Mouse (Mus musculus) liver, embryonic 14.5 days (tissue): ENCODE measurements at regions not wholly inside any gene's neighbourhood (a gene's known extent, or its start where the extent isn't known, plus 50 kb on each side); places are given as distances from the start of the nearest gene placed in this dataset.

ENCODE experiments used
- ATAC-seq: fragments of 200-750 bp; cut with Nextera tagmentation; 2 replicates; pipeline ENCODE4 v1.8.0; 2017; ENCODE audit warnings: moderate number of reproducible peaks, mild to moderate bottlenecking, moderate library complexity; ENCODE audit not compliant: insufficient read depth
- DNase-seq, 3 experiments: peaks; one replicate each; pipeline ENCODE4 v3.0.0-alpha.2; 2012 to 2013; ENCODE audit warnings: low read depth in 3 of 3, low spot score in 3 of 3
- H3K27ac ChIP-seq: fragments of 300-500 bp; sonication (generic); 2 replicates; pipeline ENCODE4 v1.5.1; 2014; ENCODE audit warnings: moderate library complexity, mild to moderate bottlenecking, control low read depth, inconsistent platforms
- H3K27me3 ChIP-seq: fragments of 300-500 bp; sonication (generic); 2 replicates; pipeline ENCODE4 v1.6.1; 2014; ENCODE audit warnings: mild to moderate bottlenecking, low read length, moderate library complexity; ENCODE audit not compliant: control insufficient read depth, insufficient read depth
- H3K36me3 ChIP-seq: fragments of 300-500 bp; sonication (generic); replicated peaks from 2 replicates; pipeline ENCODE4 v1.6.1; 2014; ENCODE audit warnings: low read depth; ENCODE audit not compliant: control insufficient read depth, insufficient read depth
- H3K4me1 ChIP-seq, 2 experiments: fragments of 200-500 bp in 1 of 2; fragments of 300-500 bp in 1 of 2; sonication (generic) in 1 of 2; replicated peaks; 2 replicates each; pipeline ENCODE4 v1.6.1; 2012 to 2014; ENCODE audit warnings: antibody characterized with exemption in 1 of 2, inconsistent platforms in 1 of 2, low read length in 1 of 2; ENCODE audit not compliant: control insufficient read depth in 2 of 2, insufficient read depth in 2 of 2
- H3K4me2 ChIP-seq: fragments of 300-500 bp; sonication (generic); 2 replicates; pipeline ENCODE4 v1.6.1; 2014; ENCODE audit warnings: low read depth, mild to moderate bottlenecking, control low read depth, moderate library complexity
- H3K4me3 ChIP-seq, 2 experiments: fragments of 200-500 bp in 1 of 2; fragments of 300-500 bp in 1 of 2; sonication (generic) in 1 of 2; 2 replicates each; pipeline ENCODE4 v1.5.1; 2012 to 2014; ENCODE audit warnings: low read depth in 2 of 2, low read length in 2 of 2, mild to moderate bottlenecking in 2 of 2, control low read depth in 1 of 2, inconsistent platforms in 1 of 2, moderate library complexity in 1 of 2; ENCODE audit not compliant: insufficient read depth in 1 of 2
- H3K9ac ChIP-seq: fragments of 300-500 bp; sonication (generic); replicated peaks from 2 replicates; pipeline ENCODE4 v1.6.1; 2014; ENCODE audit warnings: mild to moderate bottlenecking, control low read depth, moderate library complexity
- H3K9me3 ChIP-seq: fragments of 300-500 bp; sonication (generic); 2 replicates; pipeline ENCODE4 v1.6.1; 2016; ENCODE audit warnings: low read length, mixed read lengths; ENCODE audit not compliant: control insufficient read depth
- CTCF ChIP-seq: IDR thresholded peaks from 2 replicates; pipeline ENCODE4 v1.5.1; 2016; ENCODE audit warnings: antibody characterized with exemption, low read depth, control low read depth
- EP300 ChIP-seq: IDR thresholded peaks from 2 replicates; pipeline ENCODE4 v1.6.1; 2016; ENCODE audit warnings: antibody characterized with exemption, low read depth
- WGBS: fragments of 180-500 bp; shearing (Covaris S2); extraction: QIAGEN DNeasy Blood & Tissue Kit; methylation state at CpG from one replicate; pipeline ENCODE4 v1.1.7; 2014; ENCODE audit not compliant: insufficient replicate concordance; 5-methylcytosine and 5-hydroxymethylcytosine counted together

DNA sequence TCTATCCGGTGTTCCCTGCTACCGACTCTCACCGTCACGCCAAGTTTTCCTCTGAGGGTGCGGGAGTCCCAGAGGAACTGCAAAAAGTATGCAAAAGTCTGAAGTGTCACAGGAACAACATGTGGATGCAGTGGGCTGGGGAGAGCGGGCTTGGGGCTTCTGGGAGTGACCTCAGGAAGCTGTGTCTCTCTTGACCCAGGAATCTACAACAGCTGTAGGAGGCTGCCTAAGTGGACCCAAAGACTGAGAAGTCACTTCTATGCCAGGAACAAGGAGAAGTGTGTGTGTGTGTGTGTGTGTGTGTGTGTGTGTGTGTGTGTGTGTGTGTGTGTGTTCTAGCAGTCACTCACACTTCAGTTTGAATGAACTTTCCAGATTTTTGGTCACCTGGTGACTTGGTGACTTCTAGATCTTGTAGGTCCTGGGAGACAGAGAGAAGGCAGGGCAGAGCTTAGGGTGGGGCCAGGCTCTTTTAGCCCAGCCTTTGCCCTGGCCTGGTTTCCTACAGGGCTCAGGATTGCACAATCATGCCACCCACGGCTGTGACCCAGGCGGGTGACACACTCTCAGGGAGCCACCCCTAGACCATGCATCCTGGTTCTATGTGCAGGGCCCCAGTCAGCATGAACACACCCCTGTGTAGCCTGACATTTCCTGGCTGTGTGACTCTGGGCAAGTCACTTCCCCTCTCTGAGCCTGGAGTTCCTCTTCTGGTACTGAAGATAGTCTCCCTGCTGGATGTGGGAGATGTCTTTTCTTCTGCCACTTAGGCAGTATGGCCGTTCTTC is 70.2 kb upstream of the Tmem189 start:
- no peak overlapping the region for H3K27ac ChIP-seq
- 55% methylated on average over 9 of the region's 9 CpGs for WGBS

DNA sequence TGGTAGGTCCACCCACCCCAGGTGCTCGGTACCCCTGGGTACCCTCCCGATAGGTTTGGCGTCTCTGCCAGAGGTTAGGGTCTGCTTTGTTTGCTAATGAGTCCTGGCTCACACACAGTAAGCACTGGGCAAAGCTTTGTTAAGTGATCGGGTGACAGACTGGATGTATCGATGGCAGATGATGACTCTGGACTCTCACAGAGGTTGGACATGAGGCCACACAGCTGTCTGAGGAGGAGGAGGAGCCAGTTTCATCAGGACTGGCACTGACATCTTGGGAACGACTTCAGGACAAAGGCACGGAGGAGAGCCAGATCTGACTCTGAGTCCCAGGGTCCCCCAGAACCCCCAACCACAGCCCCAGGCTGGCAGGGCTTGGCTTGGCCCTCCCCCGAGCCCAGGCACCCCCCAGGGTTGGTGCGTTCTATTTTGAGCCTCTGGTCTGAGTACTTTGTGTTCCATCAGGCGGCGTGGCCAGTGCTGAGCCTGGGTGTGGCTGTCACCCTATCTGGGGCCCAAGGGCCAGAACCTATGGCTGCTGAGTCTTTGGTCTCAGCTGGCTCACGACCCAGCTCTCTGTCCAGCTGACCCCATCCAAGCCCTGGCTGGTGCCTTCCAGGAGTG is 67.6 kb upstream of the Tmem189 start:
- DNase-seq: no peak
- no peak overlapping the region for H3K4me2 ChIP-seq
- H3K9ac ChIP-seq: no peak overlapping the region
- TF ChIP-seq CTCF: no peak
- no peak for TF ChIP-seq EP300
- H3K27ac ChIP-seq: no peak overlapping the region
- no peaks in the 10 kb centered on the region for H3K9me3 ChIP-seq
- no peaks in the 10 kb centered on the region for H3K27me3 ChIP-seq
- ATAC-seq: no peak
- peaks cover 4 to 21% of the 10 kb centered on the region in 2 experiments; a peak in 2 of 4 replicates for H3K4me1 ChIP-seq
- no peaks in the 10 kb centered on the region for H3K36me3 ChIP-seq
- 42% methylated on average over 12 of the region's 12 CpGs for WGBS
- H3K4me3 ChIP-seq: no peak overlapping the region

More for the DNA sequence above, 70.2 kb upstream of the Tmem189 start:
- H3K36me3 ChIP-seq: no peaks in the 10 kb centered on the region
- peaks cover 11 to 24% of the 10 kb centered on the region in 2 experiments for H3K4me1 ChIP-seq
- peak; percentile 54 for ATAC-seq
- no peaks in the 10 kb centered on the region for H3K27me3 ChIP-seq
- H3K4me2 ChIP-seq: no peak overlapping the region
- TF ChIP-seq CTCF (no peak), EP300 (no peak)
- no peak for DNase-seq
- no peak overlapping the region for H3K4me3 ChIP-seq
- no peaks in the 10 kb centered on the region for H3K9me3 ChIP-seq
- H3K9ac ChIP-seq: no peak overlapping the region

DNA sequence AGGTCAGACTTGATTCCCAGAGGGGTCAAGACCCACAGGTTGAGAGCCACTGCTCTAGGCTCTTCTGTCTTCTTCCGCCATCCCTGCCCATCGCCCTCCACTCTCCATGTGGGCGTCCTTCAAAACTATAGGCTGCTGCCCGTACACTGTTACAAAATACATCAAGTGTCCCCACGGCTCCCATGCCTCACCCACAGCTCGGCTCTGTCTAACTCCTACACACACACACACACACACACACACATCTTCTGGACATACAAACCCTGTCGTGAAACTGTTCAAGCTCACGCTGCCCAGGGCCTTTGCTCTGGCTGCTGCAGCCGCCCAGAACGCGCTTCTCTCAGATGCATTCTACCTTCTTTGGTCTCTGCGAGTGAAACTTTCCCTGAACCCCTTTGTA is 67.1 kb upstream of the Tmem189 start:
- Histone ChIP-seq H3K4me1 (peaks cover 4 to 21% of the 10 kb centered on the region in 2 experiments; a peak in 2 of 4 replicates), H3K4me2 (no peak overlapping the region), H3K36me3 (no peaks in the 10 kb centered on the region), H3K4me3 (no peak overlapping the region), H3K27ac (no peak overlapping the region), H3K27me3 (no peaks in the 10 kb centered on the region), H3K9ac (no peak overlapping the region), H3K9me3 (no peaks in the 10 kb centered on the region)
- ATAC-seq (no peak), DNase-seq (no peak)
- TF ChIP-seq EP300 (no peak), CTCF (no peak)
- 79% methylated on average over 12 of the region's 12 CpGs for WGBS

DNA sequence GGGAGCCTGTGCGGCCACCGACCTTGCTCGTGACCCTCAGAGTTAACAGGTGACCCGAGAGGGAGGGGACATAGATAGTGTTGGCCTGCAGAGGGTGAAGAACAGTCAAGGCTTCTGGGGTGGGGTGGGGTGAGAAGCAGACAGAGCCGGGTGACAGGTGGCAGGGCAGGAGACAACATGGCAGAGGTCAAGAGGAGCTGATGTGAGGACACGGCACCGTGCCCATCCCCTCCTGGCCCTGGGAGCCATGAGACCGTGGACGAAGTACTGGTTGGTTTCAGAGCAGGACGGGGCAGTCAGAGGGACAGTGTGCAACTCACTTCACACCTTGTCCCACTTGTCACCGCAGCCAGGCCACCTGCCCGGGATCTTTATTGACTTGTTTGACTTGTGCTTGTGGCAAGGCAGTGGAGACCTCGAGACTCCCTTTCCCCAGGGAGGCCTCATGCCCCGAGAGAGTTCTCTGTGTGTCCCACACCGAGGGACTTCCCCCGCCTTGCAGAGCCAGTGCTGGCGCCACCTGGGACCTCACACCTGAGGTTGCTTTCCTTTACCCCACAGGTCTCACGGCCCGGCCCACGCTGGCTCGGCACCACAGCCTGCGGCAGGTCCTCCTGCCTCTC is 65.4 kb upstream of the Tmem189 start:
- H3K36me3 ChIP-seq: no peaks in the 10 kb centered on the region
- H3K4me3 ChIP-seq: no peak overlapping the region
- H3K27ac ChIP-seq: no peak overlapping the region
- no peaks in the 10 kb centered on the region for H3K27me3 ChIP-seq
- peaks cover 4 to 19% of the 10 kb centered on the region in 2 experiments; a peak in 2 of 4 replicates for H3K4me1 ChIP-seq
- no peak overlapping the region for H3K4me2 ChIP-seq
- TF ChIP-seq CTCF: no peak
- no peak for TF ChIP-seq EP300
- H3K9ac ChIP-seq: no peak overlapping the region
- ATAC-seq (no peak), DNase-seq (no peak)
- WGBS: 55% methylated on average over 22 of the region's 22 CpGs
- H3K9me3 ChIP-seq: no peaks in the 10 kb centered on the region

DNA sequence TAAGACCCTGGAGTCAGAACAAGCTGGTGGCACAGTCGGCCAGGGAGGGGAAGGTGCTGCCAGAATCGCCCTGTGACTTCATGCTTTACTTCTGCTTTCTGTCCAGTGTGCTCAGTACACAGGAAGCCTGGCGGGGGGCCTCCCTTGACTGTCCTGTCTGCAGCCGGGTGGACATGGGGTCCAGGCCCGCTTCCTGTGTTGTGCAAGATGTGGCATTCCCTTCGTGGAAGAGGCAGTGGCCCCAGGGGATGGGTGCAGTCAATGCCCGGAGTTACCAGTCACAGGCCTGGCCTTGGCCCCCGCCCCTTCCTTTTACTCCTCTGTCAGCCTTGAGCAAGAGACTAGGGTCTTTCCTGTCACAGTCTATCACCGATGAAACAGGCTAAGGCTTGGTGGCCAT is 64.3 kb upstream of the Tmem189 start:
- H3K9ac ChIP-seq: no peak overlapping the region
- DNase-seq (no peak), ATAC-seq (peak; percentile 52; the same call in 1 of the 2 replicates)
- peaks cover 4 to 15% of the 10 kb centered on the region in 2 experiments; a peak in 2 of 4 replicates for H3K4me1 ChIP-seq
- H3K27me3 ChIP-seq: no peaks in the 10 kb centered on the region
- 13% methylated on average over 9 of the region's 9 CpGs for WGBS
- no peaks in the 10 kb centered on the region for H3K9me3 ChIP-seq
- H3K36me3 ChIP-seq: no peaks in the 10 kb centered on the region
- no peak overlapping the region for H3K4me2 ChIP-seq
- no peak overlapping the region for H3K4me3 ChIP-seq
- no peak overlapping the region for H3K27ac ChIP-seq
- TF ChIP-seq EP300 (peak; percentile 38), CTCF (no peak)
